Mouse (Mus musculus): ENCODE results near the gene Mgst2. TPM values are rescaled to one million over a fixed set of nuclear protein-coding genes. Genes with fewer than 3 reads are reported as not detected.

Gene Mgst2
- total RNA-seq, 4 experiments from 2014 or later: 0.52 to 1.6 TPM; not detected in 2

Other genes starting within 250 kb of the Mgst2 start
- 10 to 100 TPM; 40.5 to 53.0 (median 48.0) TPM for gene Naa15, start 245.2 kb upstream of the Mgst2 start, total RNA-seq (2022)
- 1 to 10 TPM; 5.5 to 9.8 (median 8.8) TPM for gene Rab33b, start 176.4 kb upstream of the Mgst2 start, total RNA-seq (2022)
- 100 to 1,000 TPM; 178 to 234 (median 186) TPM for gene Setd7, start 99.5 kb upstream of the Mgst2 start, total RNA-seq (2022)